Mouse (Mus musculus): Measurements from ENCODE around the gene Smtnl2.
A peak's percentile ranks its signal among the peaks of the same experiment; 100 is the strongest.

Gene Smtnl2

GRCm38 (mm10) chr11:72397811-72398525 lies 13.5 kb downstream of the Smtnl2 start:
- no peak for DNase-seq

GRCm38 (mm10) chr11:72397072-72397471 lies 14.4 kb downstream of the Smtnl2 start:
- DNase-seq: peak; percentile 86

- DNase-seq: peak; percentile 45
These were observed 14.9 kb downstream of the Smtnl2 start for GRCm38 (mm10) chr11:72396621-72397020.

GRCm38 (mm10) chr11:72395652-72396051 lies 15.9 kb downstream of the Smtnl2 start:
- no peak for DNase-seq

GRCm38 (mm10) chr11:72394694-72395093 lies 16.8 kb downstream of the Smtnl2 start:
- DNase-seq: no peak

- peak; percentile 56 for DNase-seq
These were observed 17.8 kb downstream of the Smtnl2 start for GRCm38 (mm10) chr11:72393669-72394068.

GRCm38 (mm10) chr11:72393243-72393642 lies 18.3 kb downstream of the Smtnl2 start:
- DNase-seq: no peak

- no peak for DNase-seq
These were observed 20.3 kb downstream of the Smtnl2 start for GRCm38 (mm10) chr11:72391181-72391580.

- peak; percentile 30 for DNase-seq
These were observed 21.9 kb downstream of the Smtnl2 start for GRCm38 (mm10) chr11:72389407-72390142.

GRCm38 (mm10) chr11:72388113-72388529 lies 23.4 kb downstream of the Smtnl2 start:
- DNase-seq: no peak

- DNase-seq: no peak
These were observed 32.2 kb downstream of the Smtnl2 start for GRCm38 (mm10) chr11:72379351-72379750.

GRCm38 (mm10) chr11:72378222-72378621 lies 33.3 kb downstream of the Smtnl2 start:
- DNase-seq: no peak

GRCm38 (mm10) chr11:72376562-72376961 lies 35.0 kb downstream of the Smtnl2 start:
- DNase-seq: no peak

- DNase-seq: peak; percentile 44
These were observed 41.4 kb downstream of the Smtnl2 start for GRCm38 (mm10) chr11:72369904-72370672.

- peak; percentile 52 for DNase-seq
These were observed 43.4 kb downstream of the Smtnl2 start for GRCm38 (mm10) chr11:72367934-72368674.

GRCm38 (mm10) chr11:72366126-72366525 lies 45.4 kb downstream of the Smtnl2 start:
- DNase-seq: no peak

GRCm38 (mm10) chr11:72364526-72364925 lies 47.0 kb downstream of the Smtnl2 start:
- DNase-seq: peak; percentile 46

- DNase-seq: peak; percentile 51
These were observed 47.8 kb downstream of the Smtnl2 start for GRCm38 (mm10) chr11:72363523-72364240.

GRCm38 (mm10) chr11:72362347-72362741 lies 49.2 kb downstream of the Smtnl2 start, which contains the start of gene Tekt1:
Gene Tekt1 (minus strand): TSS chr11:72362442.
- no peak for DNase-seq

GRCm38 (mm10) chr11:72361385-72362346 lies 49.8 kb downstream of the Smtnl2 start:
- peak; percentile 78 for DNase-seq

Data from lung, postnatal 36 days (tissue).